Mouse (Mus musculus): ENCODE measurements around the gene Radil. TPM values are rescaled to one million over a fixed set of nuclear protein-coding genes. Genes with fewer than 3 reads are reported as not detected.

Radil gene
- polyA plus RNA-seq, 1 experiment: 28.7 TPM

GRCm38 (mm10) chr5:142529915-142530314 lies 21.0 kb downstream of the Radil start, which contains the start of gene Papolb:
Gene Papolb, minus strand, starts transcription at chr5:142530076.
- DNase-seq: no peak
- no peak within 1 kb of the TSS for H3K27ac ChIP-seq (ENCODE audit: insufficient read depth, low read length)
- no peak within 1 kb of the TSS for H3K4me3 ChIP-seq (replicated peaks; ENCODE audit: insufficient read depth, low read depth, low read length)
- no peaks in the 10 kb centered on the region for H3K27me3 ChIP-seq (ENCODE audit: control insufficient read depth, insufficient read depth, low read length)
- TF ChIP-seq CTCF (IDR thresholded peaks at IDR 0.05; ENCODE audit: borderline replicate concordance, insufficient read depth, low read depth, low read length): no peak
- no peak for TF ChIP-seq POLR2A (IDR thresholded peaks at IDR 0.05; ENCODE audit: borderline replicate concordance, insufficient read depth, low read length)
- 51% methylated on average over 41 of the region's 41 CpGs for WGBS
- H3K4me1 ChIP-seq (ENCODE audit: control insufficient read depth, insufficient read depth, low read length): peaks cover 7% of the 10 kb centered on the region

GRCm38 (mm10) chr5:142524711-142525464 lies 26.0 kb downstream of the Radil start:
- DNase-seq: peak in 1 of 2 experiments; percentile 42
- Histone ChIP-seq H3K27me3 (ENCODE audit: control insufficient read depth, insufficient read depth, low read length) (no peaks in the 10 kb centered on the region), H3K4me1 (ENCODE audit: control insufficient read depth, insufficient read depth, low read length) (peaks cover 14% of the 10 kb centered on the region), H3K4me3 (replicated peaks; ENCODE audit: insufficient read depth, low read depth, low read length) (no peak overlapping the region), H3K27ac (ENCODE audit: insufficient read depth, low read length) (no peak overlapping the region)
- TF ChIP-seq POLR2A (IDR thresholded peaks at IDR 0.05; ENCODE audit: borderline replicate concordance, insufficient read depth, low read length) (no peak), CTCF (IDR thresholded peaks at IDR 0.05; ENCODE audit: borderline replicate concordance, insufficient read depth, low read depth, low read length) (no peak)
- 35% methylated on average over 8 of the region's 8 CpGs for WGBS

GRCm38 (mm10) chr5:142521195-142521866 lies 29.6 kb downstream of the Radil start:
- TF ChIP-seq CTCF (IDR thresholded peaks at IDR 0.05; ENCODE audit: borderline replicate concordance, insufficient read depth, low read depth, low read length): no peak
- TF ChIP-seq POLR2A (IDR thresholded peaks at IDR 0.05; ENCODE audit: borderline replicate concordance, insufficient read depth, low read length): no peak
- 85% methylated on average over 11 of the region's 11 CpGs for WGBS
- DNase-seq: no peak
- Histone ChIP-seq H3K4me3 (replicated peaks; ENCODE audit: insufficient read depth, low read depth, low read length) (no peak overlapping the region), H3K27ac (ENCODE audit: insufficient read depth, low read length) (no peak overlapping the region), H3K27me3 (ENCODE audit: control insufficient read depth, insufficient read depth, low read length) (no peaks in the 10 kb centered on the region), H3K4me1 (ENCODE audit: control insufficient read depth, insufficient read depth, low read length) (peaks cover 14% of the 10 kb centered on the region)

- WGBS: 81% methylated on average over 4 of the region's 4 CpGs
- H3K4me3 ChIP-seq (replicated peaks; ENCODE audit: insufficient read depth, low read depth, low read length): no peak overlapping the region
- DNase-seq: no peak
- H3K4me1 ChIP-seq (ENCODE audit: control insufficient read depth, insufficient read depth, low read length): peaks cover 11% of the 10 kb centered on the region
- no peak overlapping the region for H3K27ac ChIP-seq (ENCODE audit: insufficient read depth, low read length)
- no peaks in the 10 kb centered on the region for H3K27me3 ChIP-seq (ENCODE audit: control insufficient read depth, insufficient read depth, low read length)
- TF ChIP-seq CTCF (IDR thresholded peaks at IDR 0.05; ENCODE audit: borderline replicate concordance, insufficient read depth, low read depth, low read length) (no peak), POLR2A (IDR thresholded peaks at IDR 0.05; ENCODE audit: borderline replicate concordance, insufficient read depth, low read length) (no peak)
Observed at GRCm38 (mm10) chr5:142520360-142520759, 30.5 kb downstream of the Radil start.

- WGBS: 53% methylated on average over 6 of the region's 6 CpGs
- TF ChIP-seq POLR2A (IDR thresholded peaks at IDR 0.05; ENCODE audit: borderline replicate concordance, insufficient read depth, low read length) (no peak), CTCF (IDR thresholded peaks at IDR 0.05; ENCODE audit: borderline replicate concordance, insufficient read depth, low read depth, low read length) (no peak)
Observed at GRCm38 (mm10) chr5:142518973-142519372, 31.9 kb downstream of the Radil start.

GRCm38 (mm10) chr5:142512112-142512511 lies 38.8 kb downstream of the Radil start:
- H3K4me1 ChIP-seq (ENCODE audit: control insufficient read depth, insufficient read depth, low read length): peaks cover 23% of the 10 kb centered on the region
- H3K4me3 ChIP-seq (replicated peaks; ENCODE audit: insufficient read depth, low read depth, low read length): no peak overlapping the region
- TF ChIP-seq POLR2A (IDR thresholded peaks at IDR 0.05; ENCODE audit: borderline replicate concordance, insufficient read depth, low read length) (no peak), CTCF (IDR thresholded peaks at IDR 0.05; ENCODE audit: borderline replicate concordance, insufficient read depth, low read depth, low read length) (no peak)
- DNase-seq: no peak
- H3K27me3 ChIP-seq (ENCODE audit: control insufficient read depth, insufficient read depth, low read length): no peaks in the 10 kb centered on the region
- WGBS: 87% methylated on average over 4 of the region's 4 CpGs
- no peak overlapping the region for H3K27ac ChIP-seq (ENCODE audit: insufficient read depth, low read length)

More at GRCm38 (mm10) chr5:142518973-142519372, 31.9 kb downstream of the Radil start:
- no peaks in the 10 kb centered on the region for H3K4me1 ChIP-seq (ENCODE audit: control insufficient read depth, insufficient read depth, low read length)
- DNase-seq: no peak
- no peak overlapping the region for H3K4me3 ChIP-seq (replicated peaks; ENCODE audit: insufficient read depth, low read depth, low read length)
- no peak overlapping the region for H3K27ac ChIP-seq (ENCODE audit: insufficient read depth, low read length)
- no peaks in the 10 kb centered on the region for H3K27me3 ChIP-seq (ENCODE audit: control insufficient read depth, insufficient read depth, low read length)

- no peaks in the 10 kb centered on the region for H3K27me3 ChIP-seq (ENCODE audit: control insufficient read depth, insufficient read depth, low read length)
- DNase-seq: no peak
- WGBS: 49% methylated on average over 7 of the region's 7 CpGs
- H3K27ac ChIP-seq (ENCODE audit: insufficient read depth, low read length): peak overlapping the region; percentile 84
- peaks cover 39% of the 10 kb centered on the region for H3K4me1 ChIP-seq (ENCODE audit: control insufficient read depth, insufficient read depth, low read length)
- TF ChIP-seq POLR2A (IDR thresholded peaks at IDR 0.05; ENCODE audit: borderline replicate concordance, insufficient read depth, low read length) (no peak), CTCF (IDR thresholded peaks at IDR 0.05; ENCODE audit: borderline replicate concordance, insufficient read depth, low read depth, low read length) (no peak)
- no peak overlapping the region for H3K4me3 ChIP-seq (replicated peaks; ENCODE audit: insufficient read depth, low read depth, low read length)
Observed at GRCm38 (mm10) chr5:142510061-142510414, 40.9 kb downstream of the Radil start.
